Mouse (Mus musculus): ENCODE measurements at regions not wholly inside any gene's neighbourhood (a gene's known extent, or its start where the extent isn't known, plus 50 kb on each side); places are given as distances from the start of the nearest gene placed in this dataset.

DNA sequence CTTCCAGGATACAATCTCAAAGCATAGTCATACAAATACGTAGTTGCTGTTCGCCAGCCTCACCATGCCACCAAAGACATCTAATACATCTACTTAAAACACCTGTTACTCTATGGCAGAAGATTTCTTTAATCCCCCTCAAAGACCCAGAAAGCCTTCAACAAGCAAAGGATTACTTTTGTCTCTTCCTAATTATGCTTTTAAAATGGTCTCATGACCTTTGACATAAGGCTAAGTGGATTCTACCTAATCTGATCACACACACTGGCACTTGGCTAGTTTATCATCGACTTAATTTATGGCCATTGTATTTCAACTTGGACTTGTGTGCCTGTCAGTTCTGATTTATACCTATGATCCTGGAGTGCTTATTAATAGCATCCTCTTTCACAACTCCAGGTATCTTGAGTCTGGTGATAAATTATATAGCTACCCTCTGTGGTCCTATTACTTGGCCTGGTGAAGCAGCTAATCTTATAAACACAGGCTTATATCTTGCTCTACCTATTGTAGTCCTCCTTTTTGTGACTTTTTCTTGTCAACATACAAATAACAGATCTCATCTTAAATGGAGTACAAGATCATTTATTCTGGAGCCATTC, 568.6 kb upstream of the B3galt2 start:
- TF ChIP-seq USF1 (IDR thresholded peaks at IDR 0.05; ENCODE audit: low read depth) (no peak), E2F4 (IDR thresholded peaks at IDR 0.05; ENCODE audit: insufficient read depth) (no peak), TCF12 (IDR thresholded peaks at IDR 0.05; ENCODE audit: insufficient read depth, poor library complexity, severe bottlenecking) (no peak)

Data from myocyte (in vitro differentiated cells).